Mouse (Mus musculus) erythroblast, embryonic 14.5 days (primary cell): ENCODE data around the gene Dpep1. TPM values are rescaled to one million over a fixed set of nuclear protein-coding genes. Genes with fewer than 3 reads are reported as not detected.

Source experiments
- H3K27me3 ChIP-seq: 2 replicates; pipeline ENCODE4 v1.6.1; 2012; ENCODE audit warnings: inconsistent platforms; ENCODE audit not compliant: control insufficient read depth
- H3K36me3 ChIP-seq: 2 replicates; pipeline ENCODE4 v1.6.1; 2012; ENCODE audit warnings: mild to moderate bottlenecking, inconsistent platforms; ENCODE audit not compliant: control insufficient read depth
- H3K4me1 ChIP-seq: 2 replicates; pipeline ENCODE4 v1.6.1; 2012; ENCODE audit warnings: inconsistent platforms; ENCODE audit not compliant: control insufficient read depth
- H3K4me3 ChIP-seq: replicated peaks from 2 replicates; pipeline ENCODE3; 2012; ENCODE audit warnings: moderate library complexity, mild to moderate bottlenecking, inconsistent platforms
- H3K9me3 ChIP-seq: 2 replicates; pipeline ENCODE4 v1.6.1; 2012; ENCODE audit warnings: low read length, inconsistent platforms, mixed read lengths; ENCODE audit not compliant: control insufficient read depth
- GATA1 ChIP-seq: IDR thresholded peaks from 2 replicates; pipeline ENCODE4 v1.6.1; 2012; ENCODE audit warnings: low read length, inconsistent platforms, mixed read lengths
- TAL1 ChIP-seq: IDR thresholded peaks from 3 replicates; pipeline ENCODE4 v1.6.1; 2012; ENCODE audit warnings: low read length, inconsistent platforms, mixed read lengths
- polyA plus RNA-seq: library from polyadenylated mRNA; stranded (reverse); fragments of >175 nt; gene quantifications from 2 replicates; pipeline ENCODE4 v1.2.3, GENCODE M21; 2012

Gene Dpep1
- not detected in 2 replicates for polyA plus RNA-seq

DNA sequence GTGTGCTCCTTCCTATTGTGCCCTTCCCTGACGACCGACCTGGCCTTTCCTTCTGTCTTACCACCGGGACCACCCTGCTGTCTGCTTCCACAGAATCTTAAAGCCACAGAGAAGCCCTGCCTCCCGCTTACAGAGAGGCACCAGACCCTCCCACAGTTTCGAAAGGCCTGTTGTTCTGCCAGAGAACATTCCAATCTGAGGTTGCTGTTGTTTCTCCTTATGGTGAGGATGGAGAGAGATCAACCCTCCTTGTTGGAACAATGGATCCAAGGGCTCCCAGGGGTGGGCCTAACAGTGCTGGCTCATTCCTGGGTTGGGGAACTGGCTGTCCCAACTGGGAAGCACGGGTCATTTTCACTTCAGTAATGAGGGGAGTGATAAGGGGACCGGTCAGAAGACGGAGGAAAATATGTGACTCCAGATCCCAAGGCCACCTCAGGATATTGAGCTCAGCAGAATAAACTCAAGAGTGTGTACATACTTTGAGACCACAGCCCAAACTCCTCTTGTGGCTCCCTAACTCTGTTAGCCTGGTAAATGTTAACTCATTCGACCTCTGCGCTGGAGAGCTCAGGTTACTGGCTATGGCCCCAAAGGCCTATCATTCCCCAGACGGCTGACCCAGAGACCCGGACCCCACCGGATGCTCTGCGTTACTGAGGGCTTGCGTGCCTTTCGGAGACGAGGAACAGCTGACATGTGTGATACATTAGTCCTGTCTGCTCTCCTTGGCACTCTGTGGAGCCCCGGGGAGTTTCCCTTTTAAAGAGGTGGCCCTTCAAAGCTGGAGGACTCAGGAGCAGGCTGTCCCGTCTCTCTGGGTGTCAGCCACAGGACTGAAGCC lies at the start of gene Dpep1:
Dpep1 (plus strand) TSS at position 677 of the 844 bp plus-strand sequence.
- Histone ChIP-seq H3K27me3 (peaks cover 12% of the 10 kb centered on the region), H3K4me3 (no peak within 1 kb of the TSS), H3K36me3 (no peaks in the 10 kb centered on the region), H3K9me3 (no peaks in the 10 kb centered on the region), H3K4me1 (peaks cover 22% of the 10 kb centered on the region)
- TF ChIP-seq GATA1 = no peak

DNA sequence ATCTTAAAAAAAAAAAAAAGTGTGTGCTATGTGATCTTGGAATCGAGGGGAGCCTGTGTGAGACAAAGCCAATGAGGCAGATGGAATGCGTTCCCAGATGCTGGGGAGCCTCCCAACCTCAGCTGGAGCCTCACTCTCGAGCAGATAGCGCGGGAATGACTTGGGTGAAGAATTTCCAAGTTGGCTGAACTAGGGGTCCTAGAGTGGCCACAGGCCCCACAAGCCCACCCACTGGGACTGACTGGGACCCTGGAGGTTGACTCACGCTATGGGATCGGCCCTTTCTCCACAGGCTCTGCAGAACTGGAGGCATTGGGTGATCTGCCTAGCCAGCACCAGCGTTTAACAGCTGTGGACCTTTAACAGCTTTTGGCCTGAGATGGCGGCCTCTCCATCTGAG lies 49.8 kb upstream of the Dpep1 start:
- Histone ChIP-seq H3K4me1 (peaks cover 17% of the 10 kb centered on the region), H3K4me3 (no peak overlapping the region), H3K9me3 (peaks cover 6% of the 10 kb centered on the region), H3K27me3 (peaks cover 18% of the 10 kb centered on the region), H3K36me3 (no peaks in the 10 kb centered on the region)
- TF ChIP-seq GATA1 (no peak), TAL1 (no peak)

DNA sequence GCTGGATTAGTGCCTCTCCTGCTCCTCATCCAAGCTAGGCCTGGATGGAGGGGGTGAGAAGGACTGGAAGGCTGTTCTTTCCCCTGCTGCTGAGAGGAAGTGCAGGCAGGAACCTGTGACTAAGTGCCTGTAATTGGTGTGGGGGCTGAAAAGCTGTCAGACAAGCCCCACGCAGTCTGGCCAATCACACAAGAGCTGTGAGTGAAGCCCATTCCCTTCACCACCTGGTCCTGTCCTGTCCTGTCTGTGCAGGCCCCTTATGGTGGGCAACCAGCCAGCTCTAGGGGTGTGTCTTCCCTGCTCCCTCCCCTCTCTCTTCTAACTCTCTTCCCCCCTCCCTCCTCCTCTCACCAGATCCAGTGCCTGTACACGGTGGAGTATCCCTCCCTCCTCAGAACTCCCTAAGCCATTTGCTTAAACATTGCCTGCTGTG lies 48.4 kb upstream of the Dpep1 start:
- Histone ChIP-seq H3K36me3 (no peaks in the 10 kb centered on the region), H3K4me3 (no peak overlapping the region), H3K27me3 (peaks cover 15% of the 10 kb centered on the region), H3K9me3 (peaks cover 6% of the 10 kb centered on the region), H3K4me1 (peaks cover 18% of the 10 kb centered on the region)
- TF ChIP-seq TAL1 (no peak), GATA1 (no peak)

GRCm38 (mm10) chr8:123138741-123139140 lies 47.3 kb upstream of the Dpep1 start:
- Histone ChIP-seq H3K36me3 (no peaks in the 10 kb centered on the region), H3K4me3 (no peak overlapping the region), H3K4me1 (peaks cover 18% of the 10 kb centered on the region), H3K9me3 (no peaks in the 10 kb centered on the region), H3K27me3 (peaks cover 9% of the 10 kb centered on the region)
- TF ChIP-seq GATA1 (no peak), TAL1 (no peak)

DNA sequence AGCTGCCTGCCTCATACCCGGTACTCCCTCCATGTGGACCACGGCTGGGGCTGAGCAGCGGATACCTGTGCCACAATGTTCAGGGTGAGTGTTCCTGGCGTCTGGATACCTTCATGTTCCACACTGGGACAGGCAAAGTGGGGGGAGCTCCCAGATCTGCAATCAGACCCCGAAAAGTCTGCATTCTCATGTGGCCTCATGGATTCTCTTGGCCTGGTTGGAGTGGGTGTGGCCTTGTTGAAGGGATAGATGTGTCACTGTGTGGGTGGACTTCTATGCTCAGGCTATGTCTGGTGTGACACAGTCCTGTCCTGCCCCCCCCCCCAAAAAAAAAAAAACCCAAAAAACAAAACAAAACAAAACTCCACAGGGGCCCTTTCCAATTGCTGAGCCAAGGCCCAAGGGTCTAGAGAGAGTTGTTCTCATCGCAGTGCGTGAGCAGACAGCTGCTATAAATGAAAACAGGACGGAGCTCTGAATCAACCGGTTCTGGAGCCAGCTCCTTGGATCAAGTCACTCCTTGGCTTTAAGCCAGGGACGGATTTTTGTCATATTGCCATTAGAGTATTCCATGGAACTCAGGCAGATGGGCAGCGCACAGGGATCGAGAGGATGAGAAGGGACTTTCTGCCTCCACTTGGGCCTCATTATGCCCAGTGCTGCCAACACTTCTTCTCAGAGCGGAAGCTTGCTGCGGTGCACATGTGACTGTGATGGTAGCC lies 44.1 kb upstream of the Dpep1 start:
- no peaks in the 10 kb centered on the region for H3K36me3 ChIP-seq
- TF ChIP-seq GATA1 (no peak), TAL1 (no peak)
- H3K9me3 ChIP-seq = no peaks in the 10 kb centered on the region
- H3K4me3 ChIP-seq = no peak overlapping the region
- peaks cover 18% of the 10 kb centered on the region for H3K4me1 ChIP-seq
- peaks cover 3% of the 10 kb centered on the region; the same call in 1 of the 2 replicates for H3K27me3 ChIP-seq

- Histone ChIP-seq H3K4me3 (no peak overlapping the region), H3K9me3 (no peaks in the 10 kb centered on the region; the same call in 1 of the 2 replicates), H3K36me3 (no peaks in the 10 kb centered on the region), H3K27me3 (peaks cover 18% of the 10 kb centered on the region), H3K4me1 (peaks cover 10% of the 10 kb centered on the region)
- no peak for TF ChIP-seq TAL1
- TF ChIP-seq GATA1 = no peak
Measured at GRCm38 (mm10) chr8:123145279-123145678, 40.8 kb upstream of the Dpep1 start.

DNA sequence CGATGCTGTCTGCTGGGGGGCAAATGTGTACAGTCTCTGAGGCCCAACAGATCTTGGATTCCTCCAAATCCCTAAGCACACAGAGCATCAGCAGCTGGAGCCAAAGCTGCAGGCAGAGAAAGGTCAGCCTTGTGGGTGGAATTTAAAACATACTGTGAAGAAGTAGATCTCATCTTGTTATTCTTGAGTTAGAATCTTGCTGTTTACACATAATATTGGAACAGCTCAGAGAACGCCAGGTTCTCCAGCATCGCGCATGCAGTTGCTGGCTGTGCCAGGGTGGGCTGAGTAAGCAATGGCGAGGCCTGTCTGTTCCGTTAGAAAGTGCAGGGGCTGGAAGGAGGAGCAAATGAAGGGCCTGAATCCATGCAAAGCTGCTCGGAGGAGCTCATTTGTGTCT lies 39.7 kb upstream of the Dpep1 start:
- no peaks in the 10 kb centered on the region for H3K36me3 ChIP-seq
- H3K9me3 ChIP-seq = no peaks in the 10 kb centered on the region; the same call in 1 of the 2 replicates
- TF ChIP-seq TAL1 = no peak
- TF ChIP-seq GATA1 = no peak
- H3K4me3 ChIP-seq = no peak overlapping the region
- peaks cover 1% of the 10 kb centered on the region; the same call in 1 of the 2 replicates for H3K4me1 ChIP-seq
- H3K27me3 ChIP-seq = peaks cover 26% of the 10 kb centered on the region

DNA sequence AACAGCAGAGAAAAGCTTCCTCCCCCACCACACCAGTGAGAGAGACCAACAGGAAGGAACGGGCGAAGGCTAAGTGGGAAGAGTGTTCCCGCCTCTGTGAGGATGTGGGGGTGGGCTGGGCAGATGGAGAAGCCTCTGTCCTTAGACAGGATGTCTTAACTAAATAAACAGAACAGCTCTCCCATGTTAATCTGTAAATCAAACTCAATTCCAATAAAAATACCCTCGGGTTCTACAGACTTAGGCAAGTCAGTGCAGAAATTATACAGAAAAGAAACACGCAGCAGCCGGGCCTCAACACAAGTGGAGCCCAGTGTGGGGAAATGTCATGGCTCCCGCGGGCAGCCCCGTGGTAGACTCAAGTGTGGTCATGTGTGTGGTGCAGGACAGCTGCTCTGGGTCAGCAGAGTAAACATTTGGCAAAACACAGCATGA lies 35.3 kb upstream of the Dpep1 start:
- peaks cover 17% of the 10 kb centered on the region for H3K4me1 ChIP-seq
- H3K36me3 ChIP-seq = no peaks in the 10 kb centered on the region; the same call in 1 of the 2 replicates
- no peak overlapping the region for H3K4me3 ChIP-seq
- H3K27me3 ChIP-seq = peaks cover 43% of the 10 kb centered on the region
- H3K9me3 ChIP-seq = no peaks in the 10 kb centered on the region; the same call in 1 of the 2 replicates
- TF ChIP-seq TAL1 = no peak
- TF ChIP-seq GATA1 = no peak

GRCm38 (mm10) chr8:123155177-123155576 lies 30.9 kb upstream of the Dpep1 start:
- Histone ChIP-seq H3K4me1 (peaks cover 47% of the 10 kb centered on the region), H3K4me3 (no peak overlapping the region), H3K27me3 (peaks cover 32% of the 10 kb centered on the region), H3K9me3 (no peaks in the 10 kb centered on the region), H3K36me3 (no peaks in the 10 kb centered on the region; the same call in 1 of the 2 replicates)
- no peak for TF ChIP-seq TAL1
- TF ChIP-seq GATA1 = no peak
